Mouse (Mus musculus): ENCODE measurements around the gene Rpl36. TPM values are rescaled to one million over a fixed set of nuclear protein-coding genes. Genes with fewer than 3 reads are reported as not detected.

Rpl36 gene
- polyA plus RNA-seq, 1 experiment from 2014 or later = 2,952 TPM

DNA sequence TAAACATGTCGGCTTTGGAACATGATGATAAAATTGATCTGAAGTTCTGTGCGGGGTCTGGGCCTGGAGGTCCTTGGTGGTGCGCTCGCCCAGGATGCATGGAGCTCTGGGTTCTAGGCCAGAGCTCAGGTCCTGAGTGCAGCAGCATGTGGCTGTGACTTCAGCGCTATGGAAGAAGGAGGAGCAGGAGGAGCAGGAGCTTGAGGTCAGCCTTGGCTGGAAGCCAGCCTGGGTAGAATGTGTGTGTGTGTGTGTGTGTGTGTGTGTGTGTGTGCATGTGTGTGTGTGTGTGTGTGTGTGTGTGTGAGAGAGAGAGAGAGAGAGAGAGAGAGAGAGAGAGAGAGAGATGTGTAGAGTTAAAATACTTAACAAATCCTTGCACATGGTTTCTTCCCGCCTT lies 43.0 kb downstream of the Rpl36 start:
- H3K36me3 ChIP-seq (ENCODE audit: insufficient read depth, low read length) = no peaks in the 10 kb centered on the region
- ATAC-seq (replicated peaks; ENCODE audit: low FRiP score, low read depth) (no peak), DNase-seq (ENCODE audit: low spot score) (no peak)
- WGBS = 86% methylated on average over 6 of the region's 6 CpGs
- H3K27me3 ChIP-seq (ENCODE audit: insufficient read depth, low read length) = no peaks in the 10 kb centered on the region
- H3K9me3 ChIP-seq (replicated peaks; ENCODE audit: low read length) = no peaks in the 10 kb centered on the region
- no peak overlapping the region for H3K4me2 ChIP-seq (ENCODE audit: low read length)
- H3K4me1 ChIP-seq (replicated peaks; ENCODE audit: insufficient read depth, low read length) = no peaks in the 10 kb centered on the region
- H3K4me3 ChIP-seq (replicated peaks; ENCODE audit: low read depth, low read length) = no peak overlapping the region
- no peak overlapping the region for H3K9ac ChIP-seq (ENCODE audit: low read depth, low read length)
- TF ChIP-seq CTCF (IDR thresholded peaks at IDR 0.05; ENCODE audit: low read depth) = no peak
- H3K27ac ChIP-seq = no peak overlapping the region

- DNase-seq (ENCODE audit: low spot score) = no peak
- WGBS = 56% methylated on average over 3 of the region's 3 CpGs
- H3K4me2 ChIP-seq (ENCODE audit: low read length) = peak overlapping the region; percentile 45
- no peak for ATAC-seq (replicated peaks; ENCODE audit: low FRiP score, low read depth)
- no peak for TF ChIP-seq CTCF (IDR thresholded peaks at IDR 0.05; ENCODE audit: low read depth)
- no peaks in the 10 kb centered on the region for H3K27me3 ChIP-seq (ENCODE audit: insufficient read depth, low read length)
- H3K9ac ChIP-seq (ENCODE audit: low read depth, low read length) = no peak overlapping the region
- H3K4me1 ChIP-seq (replicated peaks; ENCODE audit: insufficient read depth, low read length) = peaks cover 10% of the 10 kb centered on the region
- H3K36me3 ChIP-seq (ENCODE audit: insufficient read depth, low read length) = no peaks in the 10 kb centered on the region
- no peaks in the 10 kb centered on the region for H3K9me3 ChIP-seq (replicated peaks; ENCODE audit: low read length)
- no peak overlapping the region for H3K27ac ChIP-seq
- no peak overlapping the region for H3K4me3 ChIP-seq (replicated peaks; ENCODE audit: low read depth, low read length)
Measured at GRCm38 (mm10) chr17:56663659-56664058, 50.4 kb downstream of the Rpl36 start.

Other genes starting within 250 kb of the Rpl36 start
- gene Ptprs, start 136.9 kb upstream of the Rpl36 start, polyA plus RNA-seq (2015; fragmentation: Nextera tagmentation; extraction: Ambion mirVana) = 44.7 and 45.3 TPM in 2 replicates
- gene Znrf4, start 101.0 kb upstream of the Rpl36 start, polyA plus RNA-seq (2015; fragmentation: Nextera tagmentation; extraction: Ambion mirVana) = not detected in 2 replicates
- gene Gm20219, start 59.0 kb upstream of the Rpl36 start, polyA plus RNA-seq (2015; fragmentation: Nextera tagmentation; extraction: Ambion mirVana) = 0.93 and 1.1 TPM in 2 replicates
- gene Safb2, start 28.8 kb upstream of the Rpl36 start, polyA plus RNA-seq (2015; fragmentation: Nextera tagmentation; extraction: Ambion mirVana) = 35.7 and 43.4 TPM in 2 replicates
- gene Safb, start 28.6 kb upstream of the Rpl36 start, polyA plus RNA-seq (2015; fragmentation: Nextera tagmentation; extraction: Ambion mirVana) = 61.0 and 65.9 TPM in 2 replicates
- 395 and 467 TPM in 2 replicates for gene 2410015M20Rik, start 3.6 kb upstream of the Rpl36 start, polyA plus RNA-seq (2015; fragmentation: Nextera tagmentation; extraction: Ambion mirVana)
- 45.4 and 46.8 TPM in 2 replicates for gene Lonp1, start 13.5 kb downstream of the Rpl36 start, polyA plus RNA-seq (2015; fragmentation: Nextera tagmentation; extraction: Ambion mirVana)
- 0.78 and 1.0 TPM in 2 replicates for gene Catsperd, start 14.7 kb downstream of the Rpl36 start, polyA plus RNA-seq (2015; fragmentation: Nextera tagmentation; extraction: Ambion mirVana)
- gene Ranbp3, start 59.9 kb downstream of the Rpl36 start, polyA plus RNA-seq (2015; fragmentation: Nextera tagmentation; extraction: Ambion mirVana) = 57.4 and 58.8 TPM in 2 replicates
- gene Ndufa11, start 104.4 kb downstream of the Rpl36 start, polyA plus RNA-seq (2015; fragmentation: Nextera tagmentation; extraction: Ambion mirVana) = 683 and 742 TPM in 2 replicates
- gene Vmac, start 104.6 kb downstream of the Rpl36 start, polyA plus RNA-seq (2015; fragmentation: Nextera tagmentation; extraction: Ambion mirVana) = 24.4 and 27.4 TPM in 2 replicates
- 8.7 and 11.8 TPM in 2 replicates for gene Nrtn, start 144.1 kb downstream of the Rpl36 start, polyA plus RNA-seq (2015; fragmentation: Nextera tagmentation; extraction: Ambion mirVana)
- 37.3 and 38.8 TPM in 2 replicates for gene Dus3l, start 151.3 kb downstream of the Rpl36 start, polyA plus RNA-seq (2015; fragmentation: Nextera tagmentation; extraction: Ambion mirVana)
- 0.59 and 0.71 TPM in 2 replicates for gene Prr22, start 156.8 kb downstream of the Rpl36 start, polyA plus RNA-seq (2015; fragmentation: Nextera tagmentation; extraction: Ambion mirVana)
- 1.6 and 2.1 TPM in 2 replicates for gene Rfx2, start 217.6 kb downstream of the Rpl36 start, polyA plus RNA-seq (2015; fragmentation: Nextera tagmentation; extraction: Ambion mirVana)

Data from kidney, postnatal 0 days (tissue).